ENCODE assay signal across 28 mouse cellular contexts in genomic region chr3:39489392-39489791, GRCm38 (mm10).
"Had no signal": no experiment of that assay in that cellular context is flagged by ENCODE, and none has a peak within 500 bp of the region (broad histone marks: within the 10 kb centered on the region; RNA-seq: fewer than 3 reads in every experiment).

No protein-coding gene starts in this region.

- H3K4me3 ChIP-seq: embryonic facial prominence, embryonic 10.5 days; embryonic facial prominence, embryonic 12.5 days; embryonic facial prominence, embryonic 13.5 days; embryonic facial prominence, embryonic 15.5 days; erythroblast, embryonic 14.5 days; forebrain, embryonic 10.5 days; forebrain, embryonic 12.5 days; forebrain, embryonic 13.5 days; forebrain, embryonic 15.5 days; gastrocnemius, adult 2 months had no signal

- H3K36me3 ChIP-seq: embryonic facial prominence, embryonic 10.5 days; embryonic facial prominence, embryonic 12.5 days; embryonic facial prominence, embryonic 13.5 days; embryonic facial prominence, embryonic 15.5 days; forebrain, embryonic 10.5 days; forebrain, embryonic 12.5 days; forebrain, embryonic 15.5 days had no signal

- H3K9ac ChIP-seq: embryonic facial prominence, embryonic 12.5 days; embryonic facial prominence, embryonic 13.5 days; embryonic facial prominence, embryonic 15.5 days; forebrain, embryonic 12.5 days; forebrain, embryonic 13.5 days; forebrain, embryonic 15.5 days; forebrain, postnatal 0 days had no signal

- H3K27ac ChIP-seq: embryonic facial prominence, embryonic 10.5 days; embryonic facial prominence, embryonic 12.5 days; embryonic facial prominence, embryonic 13.5 days; embryonic facial prominence, embryonic 15.5 days; forebrain, embryonic 10.5 days; forebrain, embryonic 12.5 days; forebrain, embryonic 13.5 days; forebrain, embryonic 15.5 days; gastrocnemius, adult 2 months had no signal

- H3K27me3 ChIP-seq: embryonic facial prominence, embryonic 12.5 days; embryonic facial prominence, embryonic 13.5 days; embryonic facial prominence, embryonic 15.5 days; forebrain, embryonic 12.5 days; forebrain, embryonic 13.5 days; forebrain, embryonic 15.5 days had no signal

- H3K9me3 ChIP-seq: embryonic facial prominence, embryonic 10.5 days; embryonic facial prominence, embryonic 12.5 days; embryonic facial prominence, embryonic 13.5 days; embryonic facial prominence, embryonic 15.5 days; forebrain, embryonic 10.5 days; forebrain, embryonic 12.5 days; forebrain, embryonic 13.5 days; forebrain, embryonic 15.5 days had no signal

- DNase-seq: cerebellum, adult 18-20 months; cerebellum, adult 2 months; cerebellum, adult 8-10 months; cerebellum, adult 9-10 months; cerebellum, adult 9-11 months; cerebellum, postnatal 10 days; cerebellum, postnatal 14 days; cerebellum, postnatal 25 days; cerebellum, postnatal 36 days; embryo, embryonic 11 days; forebrain, postnatal 0 days; gastrocnemius, adult 2 months; gastrocnemius, postnatal 10 days; gastrocnemius, postnatal 14 days; gastrocnemius, postnatal 25 days; gastrocnemius, postnatal 36 days; heart, adult 11 months had no signal

- H3K4me2 ChIP-seq: embryonic facial prominence, embryonic 12.5 days; embryonic facial prominence, embryonic 13.5 days; embryonic facial prominence, embryonic 15.5 days; forebrain, embryonic 12.5 days; forebrain, embryonic 13.5 days; forebrain, embryonic 15.5 days had no signal

- ATAC-seq: forebrain, embryonic 13.5 days; forebrain, embryonic 14.5 days; forebrain, embryonic 15.5 days; forebrain, embryonic 16.5 days; forebrain, postnatal 0 days had no signal

- H3K4me1 ChIP-seq: embryonic facial prominence, embryonic 10.5 days; embryonic facial prominence, embryonic 12.5 days; embryonic facial prominence, embryonic 13.5 days; embryonic facial prominence, embryonic 15.5 days; forebrain, embryonic 10.5 days; forebrain, embryonic 12.5 days; forebrain, embryonic 13.5 days; forebrain, embryonic 15.5 days had no signal
